Mouse (Mus musculus) retina, postnatal 7 days (tissue): ENCODE measurements around the gene Psmb4.
"Not testable (repeated sequence)": the region's sequence is repeated elsewhere in the genome, so short reads cannot be mapped to it uniquely, and the experiment has no call there.

Experiments
- DNase-seq: peaks from one replicate; pipeline ENCODE4 v3.0.0-alpha.2; 2012; ENCODE audit warnings: low read depth, low spot score

Gene Psmb4

GRCm38 (mm10) chr3:94886316-94887224 is at the start of gene Psmb4:
TSS of gene Psmb4 (minus strand) at chr3:94886961.
- peak; percentile 83 for DNase-seq

- DNase-seq = not testable (repeated sequence)
These were observed 49.4 kb upstream of the Psmb4 start for GRCm38 (mm10) chr3:94936147-94936546.

GRCm38 (mm10) chr3:94935332-94935731 is 48.6 kb upstream of the Psmb4 start:
- not testable (repeated sequence) for DNase-seq

GRCm38 (mm10) chr3:94934564-94934963 is 47.8 kb upstream of the Psmb4 start:
- DNase-seq = not testable (repeated sequence)

- DNase-seq = not testable (repeated sequence)
These were observed 46.8 kb upstream of the Psmb4 start for GRCm38 (mm10) chr3:94933604-94934003.

- peak; percentile 37 for DNase-seq
These were observed 46.2 kb upstream of the Psmb4 start, which contains the start of gene Selenbp1 for GRCm38 (mm10) chr3:94932809-94933564. TSS of gene Selenbp1 (plus strand) at chr3:94933056.

- DNase-seq = not testable (repeated sequence)
These were observed 45.5 kb upstream of the Psmb4 start for GRCm38 (mm10) chr3:94932279-94932678.

- DNase-seq = not testable (repeated sequence)
These were observed 44.8 kb upstream of the Psmb4 start for GRCm38 (mm10) chr3:94931427-94932082.

GRCm38 (mm10) chr3:94930386-94931266 is 43.9 kb upstream of the Psmb4 start:
- DNase-seq = not testable (repeated sequence)

- DNase-seq = not testable (repeated sequence)
These were observed 42.2 kb upstream of the Psmb4 start for GRCm38 (mm10) chr3:94928979-94929378.

- DNase-seq = not testable (repeated sequence)
These were observed 39.6 kb upstream of the Psmb4 start for GRCm38 (mm10) chr3:94926301-94926736.

- DNase-seq = no peak
These were observed 37.9 kb upstream of the Psmb4 start for GRCm38 (mm10) chr3:94924688-94925087.

- DNase-seq = no peak
These were observed 35.6 kb upstream of the Psmb4 start for GRCm38 (mm10) chr3:94922333-94922732.

- no peak for DNase-seq
These were observed 34.3 kb upstream of the Psmb4 start for GRCm38 (mm10) chr3:94921104-94921503.

GRCm38 (mm10) chr3:94918845-94919244 is 32.1 kb upstream of the Psmb4 start:
- DNase-seq = no peak

GRCm38 (mm10) chr3:94917816-94918361 is 31.1 kb upstream of the Psmb4 start:
- DNase-seq = no peak

- DNase-seq = no peak
These were observed 29.4 kb upstream of the Psmb4 start for GRCm38 (mm10) chr3:94915903-94916741.

GRCm38 (mm10) chr3:94913801-94914200 is 27.0 kb upstream of the Psmb4 start:
- DNase-seq = no peak

GRCm38 (mm10) chr3:94911050-94911693 is 24.4 kb upstream of the Psmb4 start:
- DNase-seq = no peak
